Mouse (Mus musculus) CH12.LX (cell line): ENCODE data around the gene Gm20388.

ENCODE experiments used
- BHLHE40 ChIP-seq: IDR thresholded peaks from 2 replicates; pipeline ENCODE4 v1.6.1; 2011; ENCODE audit warnings: mild to moderate bottlenecking, low read depth, low read length, improper control_type of control experiment
- CHD1 ChIP-seq: IDR thresholded peaks from 2 replicates; pipeline ENCODE4 v1.6.1; 2012; ENCODE audit warnings: low read depth, low read length, improper control_type of control experiment, inconsistent platforms
- CTCF ChIP-seq, 2 experiments: IDR thresholded peaks in 1 of 2; conservative IDR thresholded peaks in 1 of 2; 2 replicates each; pipeline ENCODE4 v1.5.1; 2011 to 2012; ENCODE audit warnings: low read depth in 2 of 2, low read length in 2 of 2, improper control_type of control experiment in 1 of 2, inconsistent platforms in 1 of 2, mild to moderate bottlenecking in 1 of 2, moderate library complexity in 1 of 2
- E2F4 ChIP-seq: IDR thresholded peaks from 2 replicates; pipeline ENCODE4 v1.6.1; 2011; ENCODE audit warnings: low read depth, low read length, improper control_type of control experiment; ENCODE audit not compliant: insufficient replicate concordance
- ELF1 ChIP-seq: IDR thresholded peaks from 2 replicates; pipeline ENCODE4 v1.6.1; 2014; ENCODE audit warnings: low read depth, mild to moderate bottlenecking, inconsistent platforms, low read length, improper control_type of control experiment
- EP300 ChIP-seq: IDR thresholded peaks from 2 replicates; pipeline ENCODE4 v1.6.1; 2011; ENCODE audit warnings: low read length, improper control_type of control experiment
- MXI1 ChIP-seq: IDR thresholded peaks from 2 replicates; pipeline ENCODE4 v1.6.1; 2011; ENCODE audit warnings: mild to moderate bottlenecking, low read depth, low read length, improper control_type of control experiment
- PAX5 ChIP-seq: IDR thresholded peaks from 2 replicates; pipeline ENCODE4 v1.6.1; 2012; ENCODE audit warnings: low read length, inconsistent platforms, mixed read lengths
- POLR2A ChIP-seq: IDR thresholded peaks from 2 replicates; pipeline ENCODE4 v1.6.1; 2011; ENCODE audit warnings: low read depth, mild to moderate bottlenecking, improper control_type of control experiment, low read length
- POLR2AphosphoS2 ChIP-seq: IDR thresholded peaks from 2 replicates; pipeline ENCODE4 v1.6.1; 2011; ENCODE audit warnings: low read depth, low read length, improper control_type of control experiment
- SMC3 ChIP-seq: IDR thresholded peaks from 2 replicates; pipeline ENCODE4 v1.6.1; 2011; ENCODE audit warnings: low read depth, low read length, improper control_type of control experiment
- USF2 ChIP-seq: conservative IDR thresholded peaks from 2 replicates; pipeline ENCODE4 v1.6.1; 2011; ENCODE audit warnings: low read depth, low read length, improper control_type of control experiment
- ZC3H11A ChIP-seq: IDR thresholded peaks from 2 replicates; pipeline ENCODE4 v1.6.1; 2012; ENCODE audit warnings: low read depth, mild to moderate bottlenecking, inconsistent platforms, low read length, improper control_type of control experiment

DNA sequence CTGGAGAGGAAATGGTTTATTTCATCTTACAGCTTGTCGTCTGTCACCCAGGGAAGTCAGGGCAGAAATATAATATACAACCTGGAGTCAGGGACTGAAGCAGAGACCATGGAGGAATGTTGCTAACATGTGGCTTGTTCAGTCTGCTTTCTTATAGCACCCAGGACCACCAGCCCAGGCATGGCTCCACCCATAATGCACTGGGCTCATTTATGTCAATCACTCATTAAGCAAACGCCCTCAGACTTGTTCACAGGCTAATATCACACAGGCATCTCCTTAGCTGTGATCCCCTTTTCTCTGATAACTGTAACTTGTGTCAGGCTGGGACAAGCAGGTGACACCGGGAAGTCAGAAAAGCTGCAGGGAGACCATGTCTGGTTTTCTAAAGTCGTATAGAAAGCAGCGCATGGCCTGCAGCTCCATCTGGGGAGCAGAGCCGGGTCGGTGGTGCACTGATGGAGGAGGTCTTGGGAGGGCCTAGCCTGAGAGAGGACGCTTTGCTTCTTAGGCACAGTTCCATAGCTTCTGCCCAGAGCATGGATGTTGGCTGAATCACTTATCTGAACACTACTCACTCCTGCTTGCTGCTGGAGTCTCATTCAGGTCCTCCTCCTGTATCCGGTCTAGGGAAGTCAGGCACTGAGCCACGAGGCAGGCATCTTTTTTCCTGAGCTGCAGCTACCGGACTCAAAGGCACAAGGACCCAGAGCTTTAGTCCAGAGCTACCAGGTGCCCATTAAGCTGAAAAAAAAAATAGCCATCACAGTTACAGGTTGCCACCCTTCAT lies 1252.5 kb downstream of the Gm20388 start:
- TF ChIP-seq CTCF (conservative IDR thresholded peaks at IDR 0.05 in 1 of 2, IDR thresholded peaks at IDR 0.05 in 1 of 2; ENCODE audit: low read depth in 2 of 2, low read length in 2 of 2) (no peak), E2F4 (no peak), CHD1 (no peak), POLR2A (no peak), USF2 (no peak), MXI1 (no peak), ZC3H11A (no peak), EP300 (no peak), BHLHE40 (no peak), SMC3 (no peak), ELF1 (no peak), PAX5 (no peak), POLR2AphosphoS2 (no peak)
